ENCODE assay signal across 9 mouse cellular contexts in the genomic region with DNA sequence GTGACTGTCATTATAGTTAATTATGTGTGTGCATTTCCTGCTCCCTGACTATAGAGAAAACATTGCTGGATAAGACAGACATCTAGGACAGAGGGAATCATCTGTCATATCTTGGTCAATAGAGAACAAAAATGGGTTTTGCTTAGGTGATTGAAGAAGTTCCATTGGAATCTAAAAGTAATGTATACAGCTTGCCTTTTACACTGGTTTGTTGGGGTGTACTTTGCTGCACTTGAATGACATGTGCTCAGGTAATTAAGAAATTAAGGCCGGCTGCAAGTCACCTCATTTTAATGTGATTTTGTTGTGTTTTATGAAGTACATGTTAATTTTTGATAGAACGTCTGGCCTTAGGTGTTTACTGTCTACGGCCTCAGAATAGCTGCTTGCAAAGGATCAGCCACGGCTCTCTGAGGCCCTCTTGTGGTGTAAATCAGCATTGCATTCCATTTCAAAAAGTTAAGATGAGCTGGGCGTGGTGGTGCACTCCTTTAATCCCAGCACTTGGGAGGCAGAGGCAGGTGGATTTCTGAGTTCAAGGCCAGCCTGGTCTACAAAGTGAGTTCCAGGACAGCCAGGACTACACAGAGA. TPM values are rescaled to one million over a fixed set of nuclear protein-coding genes. Genes with fewer than 3 reads are reported as not detected.
DNase-seq lines count a peak whose midpoint lies in the region; ATAC-seq and TF ChIP-seq lines count a peak whose summit lies in the region.
"Had no signal": no experiment of that assay in that cellular context is flagged by ENCODE, and none has a peak within 500 bp of the region (broad histone marks: within the 10 kb centered on the region; RNA-seq: fewer than 3 reads in every experiment).

No protein-coding gene starts in this region.

- peaks cover 4% of the 10 kb centered on the region for H3K36me3 ChIP-seq in kidney, adult 2 months (ENCODE audit: control insufficient read depth, insufficient read depth, low read length)
- peaks cover 44% of the 10 kb centered on the region for H3K36me3 ChIP-seq in limb, embryonic 10.5 days

- H3K9me3 ChIP-seq in limb, embryonic 10.5 days (replicated peaks): no peaks in the 10 kb centered on the region
- H3K9me3 ChIP-seq: embryonic facial prominence, embryonic 12.5 days had no signal

- H3K4me3 ChIP-seq in cortical plate, adult 2 months (ENCODE audit: insufficient read depth, low read length): no peak overlapping the region
- no peak overlapping the region for H3K4me3 ChIP-seq in kidney, adult 2 months (ENCODE audit: insufficient read depth, low read depth, low read length)
- no peak overlapping the region for H3K4me3 ChIP-seq in limb, embryonic 10.5 days
- H3K4me3 ChIP-seq: embryonic facial prominence, embryonic 12.5 days had no signal

- ATAC-seq in monocyte, adult 5-6 weeks (replicated peaks; ENCODE audit: insufficient number of reproducible peaks, low FRiP score, low TSS enrichment, poor library complexity, severe bottlenecking): peak; percentile 86

- DNase-seq in 3T3-L1 (ENCODE audit: low read depth, low spot score): peak; percentile 91
- peak; percentile 75 to 95 for DNase-seq in adrenal gland, adult (ENCODE audit: inconsistent age in 2 of 2, low spot score in 1 of 2)
- DNase-seq in gastrocnemius, postnatal 14 days: peak; percentile 48
- DNase-seq in kidney, adult 2 months: peak; percentile 90
- peak; percentile 77 for DNase-seq in limb, embryonic 10.5 days (ENCODE audit: low spot score)
- DNase-seq in spleen, postnatal 14 days (ENCODE audit: low spot score in 2 of 2): peak; percentile 36 to 73

- TF ChIP-seq POLR2A in cortical plate, adult 2 months (IDR thresholded peaks at IDR 0.05; ENCODE audit: extremely low read depth, insufficient read depth, low read length): no peak
- no peak for TF ChIP-seq POLR2A in kidney, adult 2 months (IDR thresholded peaks at IDR 0.05; ENCODE audit: low read depth, low read length)

- TF ChIP-seq CTCF in cortical plate, adult 2 months (IDR thresholded peaks at IDR 0.05; ENCODE audit: extremely low read depth, insufficient read depth, low read length): peak; percentile 91
- peak; percentile 91 for TF ChIP-seq CTCF in kidney, adult 2 months (conservative IDR thresholded peaks at IDR 0.05; ENCODE audit: insufficient read depth, insufficient read length, low read depth, low read length)

- intact Hi-C loops in gastrocnemius, postnatal 14 days (cut with DNase I; ENCODE audit: low total_unique reads): loop anchor here (2.0 kb wide), 1 partner anchor 68 kb away; no protein-coding TSS in a partner anchor

- no peak overlapping the region for H3K27ac ChIP-seq in cortical plate, adult 2 months (ENCODE audit: insufficient read depth, low read length)
- H3K27ac ChIP-seq in kidney, adult 2 months (ENCODE audit: insufficient read depth, low read depth, low read length): no peak overlapping the region
- no peak overlapping the region for H3K27ac ChIP-seq in limb, embryonic 10.5 days
- H3K27ac ChIP-seq: embryonic facial prominence, embryonic 12.5 days had no signal

- H3K4me1 ChIP-seq in cortical plate, adult 2 months (ENCODE audit: control insufficient read depth, insufficient read depth, low read length): no peaks in the 10 kb centered on the region
- H3K4me1 ChIP-seq in kidney, adult 2 months (ENCODE audit: control insufficient read depth, insufficient read depth, low read length): no peaks in the 10 kb centered on the region; the same call in 1 of the 2 replicates
- no peaks in the 10 kb centered on the region for H3K4me1 ChIP-seq in limb, embryonic 10.5 days
- H3K4me1 ChIP-seq: embryonic facial prominence, embryonic 12.5 days had no signal

- H3K27me3 ChIP-seq in kidney, adult 2 months (replicated peaks; ENCODE audit: control insufficient read depth, insufficient read depth, low read length): no peaks in the 10 kb centered on the region
- no peaks in the 10 kb centered on the region for H3K27me3 ChIP-seq in limb, embryonic 10.5 days (ENCODE audit: low read depth, poor library complexity, severe bottlenecking)
- H3K27me3 ChIP-seq: embryonic facial prominence, embryonic 12.5 days had no signal

- WGBS in kidney, adult 2 months: 6% methylated on average over 5 of the region's 5 CpGs
- WGBS in limb, embryonic 10.5 days: 20% methylated on average over 5 of the region's 5 CpGs

RNA-seq across cellular contexts. Expression of a gene that starts 36.5 kb away (rescaled TPM):
- 16.0 and 17.8 TPM in 2 replicates for polyA plus RNA-seq in cortical plate, adult 2 months (2012; rRNA removed)
- total RNA-seq in gastrocnemius, postnatal 14 days (2021): 1 to 10 TPM; 7.0 to 9.5 TPM
- polyA plus RNA-seq in kidney, adult 2 months (2012; rRNA removed): 14.4 TPM in 2 replicates
- polyA plus RNA-seq in limb, embryonic 10.5 days (2016; fragmentation: Nextera tagmentation; extraction: Ambion mirVana): 7.4 and 9.7 TPM in 2 replicates
- total RNA-seq in monocyte, adult 5-6 weeks (2017): 43.7 to 49.5 TPM (median 48.6 TPM) in 3 replicates

RNA-seq across cellular contexts. Expression of a gene that starts 37.9 kb away (rescaled TPM):
- not detected in 2 replicates for polyA plus RNA-seq in cortical plate, adult 2 months (2012; rRNA removed)
- total RNA-seq in gastrocnemius, postnatal 14 days (2021): not detected
- 0.39 TPM in 1 of 2 replicates, not detected in the other for polyA plus RNA-seq in kidney, adult 2 months (2012; rRNA removed)
- not detected in 2 replicates for polyA plus RNA-seq in limb, embryonic 10.5 days (2016; fragmentation: Nextera tagmentation; extraction: Ambion mirVana)
- total RNA-seq in monocyte, adult 5-6 weeks (2017): not detected in 3 replicates
- polyA plus RNA-seq: embryonic facial prominence, embryonic 12.5 days had no signal
